Mouse (Mus musculus) erythroblast, embryonic 14.5 days (primary cell): ENCODE results near the gene Gng2.

Source experiments
- GATA1 ChIP-seq: IDR thresholded peaks from 2 replicates; pipeline ENCODE4 v1.6.1; 2012; ENCODE audit warnings: low read length, inconsistent platforms, mixed read lengths
- TAL1 ChIP-seq: IDR thresholded peaks from 3 replicates; pipeline ENCODE4 v1.6.1; 2012; ENCODE audit warnings: low read length, inconsistent platforms, mixed read lengths

- no peak for TF ChIP-seq GATA1
- no peak for TF ChIP-seq TAL1
Observed at GRCm38 (mm10) chr14:19853471-19853870, 124.0 kb downstream of the Gng2 start.
